Mouse (Mus musculus) thymus, adult 2 months (tissue): ENCODE data around the gene Ptar1. TPM values are rescaled to one million over a fixed set of nuclear protein-coding genes. Genes with fewer than 3 reads are reported as not detected.

ENCODE experiments used
- DNase-seq: peaks from one replicate; pipeline ENCODE4 v3.0.0; 2021
- H3K27ac ChIP-seq: fragments of 200-500 bp; 2 replicates; pipeline ENCODE4 v1.5.1; 2012; ENCODE audit warnings: low read length, control low read depth; ENCODE audit not compliant: control insufficient read depth, insufficient read depth
- H3K27me3 ChIP-seq: fragments of 200-500 bp; 2 replicates; pipeline ENCODE4 v1.6.1; 2012; ENCODE audit warnings: mild to moderate bottlenecking, low read length, moderate library complexity, mixed read lengths; ENCODE audit not compliant: control insufficient read depth, insufficient read depth
- H3K36me3 ChIP-seq: fragments of 200-500 bp; 2 replicates; pipeline ENCODE4 v1.6.1; 2012; ENCODE audit warnings: mild to moderate bottlenecking, low read length, moderate library complexity; ENCODE audit not compliant: control insufficient read depth, insufficient read depth
- H3K4me1 ChIP-seq: fragments of 200-500 bp; replicated peaks from 2 replicates; pipeline ENCODE4 v1.6.1; 2012; ENCODE audit warnings: low read length; ENCODE audit not compliant: control insufficient read depth, insufficient read depth
- H3K4me3 ChIP-seq: fragments of 200-500 bp; 2 replicates; pipeline ENCODE4 v1.5.1; 2012; ENCODE audit warnings: mild to moderate bottlenecking, low read length, control low read depth, moderate library complexity; ENCODE audit not compliant: control insufficient read depth, insufficient read depth
- CTCF ChIP-seq: fragments of 200-500 bp; IDR thresholded peaks from 2 replicates; pipeline ENCODE4 v1.5.1; 2012; ENCODE audit warnings: mild to moderate bottlenecking, control low read depth, low read length, moderate library complexity, borderline replicate concordance; ENCODE audit not compliant: control insufficient read depth, poor library complexity, insufficient read depth; ENCODE audit errors: extremely low read depth
- POLR2A ChIP-seq: fragments of 200-500 bp; IDR thresholded peaks from 2 replicates; pipeline ENCODE4 v1.6.1; 2012; ENCODE audit warnings: mild to moderate bottlenecking, low read length, control low read depth, moderate library complexity; ENCODE audit not compliant: control insufficient read depth, poor library complexity, insufficient read depth; ENCODE audit errors: extremely low read depth
- WGBS: fragments of 180-500 bp; shearing (Covaris S2); methylation state at CpG from one replicate; pipeline ENCODE4 v1.1.7; 2018; 5-methylcytosine and 5-hydroxymethylcytosine counted together
- polyA plus RNA-seq: library from polyadenylated mRNA; depleted of rRNA; stranded (reverse); fragments of >200 nt; gene quantifications from 2 replicates; pipeline ENCODE4 v1.2.3, GENCODE M21; 2012

The Ptar1 gene
- polyA plus RNA-seq, 1 experiment = 4.8 TPM

GRCm38 (mm10) chr19:23746506-23746905 is 59.3 kb downstream of the Ptar1 start:
- no peak for TF ChIP-seq POLR2A
- TF ChIP-seq CTCF = no peak
- DNase-seq = no peak
- Histone ChIP-seq H3K27ac (no peak overlapping the region), H3K36me3 (no peaks in the 10 kb centered on the region), H3K27me3 (no peaks in the 10 kb centered on the region), H3K4me1 (no peaks in the 10 kb centered on the region), H3K4me3 (no peak overlapping the region)
- WGBS = 85% methylated on average over 3 of the region's 3 CpGs

DNA sequence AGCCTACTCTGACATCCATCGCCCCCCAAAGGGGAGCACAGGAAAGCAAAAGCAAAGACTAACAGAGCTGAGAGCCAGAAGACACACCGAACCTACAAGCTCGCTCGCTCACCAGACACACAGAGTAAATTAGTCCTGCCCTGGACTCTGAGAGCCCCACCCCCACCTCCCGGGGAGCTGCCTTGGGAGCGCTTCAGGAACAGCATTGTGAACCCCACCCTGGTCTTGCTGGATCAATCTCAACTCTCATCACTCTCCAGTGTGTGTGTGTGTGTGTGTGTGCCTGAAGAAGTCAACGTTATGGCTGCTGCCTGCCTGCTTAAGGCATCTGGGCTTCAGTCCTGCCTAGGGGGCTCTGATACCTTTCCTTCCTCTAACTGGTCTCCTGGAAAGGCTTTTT is 69.8 kb downstream of the Ptar1 start:
- Histone ChIP-seq H3K36me3 (no peaks in the 10 kb centered on the region), H3K27me3 (peaks cover 9% of the 10 kb centered on the region), H3K27ac (no peak overlapping the region), H3K4me1 (peaks cover 10% of the 10 kb centered on the region), H3K4me3 (no peak overlapping the region)
- TF ChIP-seq CTCF (no peak), POLR2A (no peak)
- no peak for DNase-seq
- WGBS = 26% methylated on average over 7 of the region's 7 CpGs

DNA sequence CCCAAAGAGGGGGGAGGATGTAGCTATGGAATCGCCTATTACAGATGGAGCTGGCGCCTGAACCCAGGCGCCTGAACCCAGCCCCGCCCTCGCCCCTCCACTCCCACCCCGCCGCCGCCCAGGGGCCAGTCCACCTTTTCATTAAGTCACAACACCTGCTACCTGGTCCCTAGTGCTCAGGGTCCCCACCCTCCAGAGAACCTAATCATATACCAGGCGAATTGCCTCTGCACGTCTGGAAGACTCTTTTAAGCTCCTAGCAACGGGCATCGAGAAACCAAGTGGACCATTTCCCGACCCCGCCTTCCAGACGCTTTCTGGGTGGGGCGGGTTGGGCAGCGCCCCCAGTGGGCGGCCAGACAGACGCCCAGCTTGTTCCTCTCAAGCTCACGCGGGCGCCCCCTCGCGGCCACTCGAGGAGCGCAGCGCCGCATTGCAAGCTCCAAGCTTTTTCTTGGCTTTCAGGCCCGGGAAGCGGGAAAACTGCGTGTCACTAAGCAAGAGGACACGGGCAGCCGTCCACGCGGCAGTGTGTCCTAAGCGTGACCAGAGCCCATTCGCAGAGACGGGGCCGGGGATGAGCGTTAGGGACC is 70.8 kb downstream of the Ptar1 start:
- peak; percentile 79 for DNase-seq
- peaks cover 9% of the 10 kb centered on the region for H3K27me3 ChIP-seq
- TF ChIP-seq CTCF (peak; percentile 100), POLR2A (no peak)
- no peak overlapping the region for H3K27ac ChIP-seq
- H3K4me3 ChIP-seq = peak overlapping the region; percentile 80
- peaks cover 10% of the 10 kb centered on the region for H3K4me1 ChIP-seq
- 2% methylated on average over 40 of the region's 40 CpGs for WGBS
- H3K36me3 ChIP-seq = no peaks in the 10 kb centered on the region

GRCm38 (mm10) chr19:23758554-23759321 is 71.5 kb downstream of the Ptar1 start, which contains the start of gene Apba1:
TSS of gene Apba1 (plus strand) at chr19:23758887.
- Histone ChIP-seq H3K36me3 (no peaks in the 10 kb centered on the region), H3K27ac (no peak within 1 kb of the TSS), H3K27me3 (peaks cover 9% of the 10 kb centered on the region), H3K4me3 (peak within 1 kb of the TSS; percentile 80), H3K4me1 (peaks cover 10% of the 10 kb centered on the region)
- no peak for DNase-seq
- WGBS = 2% methylated on average over 98 of the region's 98 CpGs
- TF ChIP-seq POLR2A (no peak), CTCF (peak; percentile 73; the same call in 1 of the 2 replicates)

- no peak for DNase-seq
- TF ChIP-seq POLR2A (no peak), CTCF (no peak)
- Histone ChIP-seq H3K27me3 (peaks cover 9% of the 10 kb centered on the region), H3K36me3 (no peaks in the 10 kb centered on the region), H3K4me1 (peaks cover 10% of the 10 kb centered on the region), H3K27ac (no peak overlapping the region), H3K4me3 (peak overlapping the region; percentile 44)
- WGBS = 7% methylated on average over 17 of the region's 17 CpGs
These were observed 72.2 kb downstream of the Ptar1 start for GRCm38 (mm10) chr19:23759322-23759945.

GRCm38 (mm10) chr19:23763371-23763770 is 76.1 kb downstream of the Ptar1 start:
- no peak for DNase-seq
- WGBS = 87% methylated on average over 6 of the region's 6 CpGs
- H3K4me1 ChIP-seq = peaks cover 8% of the 10 kb centered on the region
- H3K4me3 ChIP-seq = no peak overlapping the region
- TF ChIP-seq POLR2A = no peak
- no peak for TF ChIP-seq CTCF
- H3K27ac ChIP-seq = no peak overlapping the region
- peaks cover 9% of the 10 kb centered on the region for H3K27me3 ChIP-seq
- no peaks in the 10 kb centered on the region for H3K36me3 ChIP-seq
